Mouse (Mus musculus) midbrain, embryonic 14.5 days (tissue): ENCODE measurements around the gene Cc2d1a. TPM values are rescaled to one million over a fixed set of nuclear protein-coding genes. Genes with fewer than 3 reads are reported as not detected.

Experiments
- ATAC-seq: fragments of 200-750 bp; cut with Nextera tagmentation; 2 replicates; pipeline ENCODE4 v1.8.0; 2017; ENCODE audit warnings: moderate number of reproducible peaks, moderate library complexity; ENCODE audit not compliant: low FRiP score, low TSS enrichment
- DNase-seq: peaks from one replicate; pipeline ENCODE4 v3.0.0-alpha.2; 2015
- H3K27ac ChIP-seq: fragments of 300-500 bp; sonication (generic); replicated peaks from 2 replicates; pipeline ENCODE4 v1.5.1; 2014; ENCODE audit warnings: mild to moderate bottlenecking, low read depth, low read length, moderate library complexity
- H3K27me3 ChIP-seq: fragments of 300-500 bp; sonication (generic); 2 replicates; pipeline ENCODE4 v1.6.1; 2014; ENCODE audit warnings: low read length, control low read depth, mixed read lengths; ENCODE audit not compliant: control insufficient read depth, insufficient read depth
- H3K36me3 ChIP-seq: fragments of 300-500 bp; sonication (generic); 2 replicates; pipeline ENCODE4 v1.6.1; 2014; ENCODE audit warnings: low read length, control low read depth; ENCODE audit not compliant: control insufficient read depth, insufficient read depth
- H3K4me1 ChIP-seq: fragments of 300-500 bp; sonication (generic); 2 replicates; pipeline ENCODE4 v1.6.1; 2014; ENCODE audit warnings: mild to moderate bottlenecking, antibody characterized with exemption, low read length, control low read depth; ENCODE audit not compliant: control insufficient read depth, insufficient read depth
- H3K4me2 ChIP-seq: fragments of 300-500 bp; sonication (generic); 2 replicates; pipeline ENCODE4 v1.6.1; 2014; ENCODE audit warnings: mild to moderate bottlenecking, low read length, moderate library complexity
- H3K4me3 ChIP-seq: fragments of 300-500 bp; sonication (generic); replicated peaks from 2 replicates; pipeline ENCODE4 v1.5.1; 2014; ENCODE audit warnings: low read depth, low read length
- H3K9ac ChIP-seq: fragments of 300-500 bp; sonication (generic); replicated peaks from 2 replicates; pipeline ENCODE4 v1.6.1; 2014; ENCODE audit warnings: mild to moderate bottlenecking, low read length, moderate library complexity
- H3K9me3 ChIP-seq: fragments of 300-500 bp; sonication (generic); 2 replicates; pipeline ENCODE4 v1.6.1; 2016; ENCODE audit warnings: low read length, control low read depth, mixed read lengths; ENCODE audit not compliant: control insufficient read depth
- WGBS: fragments of 180-500 bp; shearing (Covaris S2); extraction: QIAGEN DNeasy Blood & Tissue Kit; methylation state at CpG from one replicate; pipeline ENCODE4 v1.1.7; 2014; 5-methylcytosine and 5-hydroxymethylcytosine counted together
- polyA plus RNA-seq: library from polyadenylated mRNA; unstranded; fragments of >200 nt; fragmentation: Nextera tagmentation; extraction: Ambion mirVana; gene quantifications from 2 replicates; pipeline ENCODE4 v1.2.1, GENCODE M21; 2014

Gene Cc2d1a
- polyA plus RNA-seq, 1 experiment from 2014 or later = 28.9 TPM

- H3K36me3 ChIP-seq = no peaks in the 10 kb centered on the region
- peaks cover 10% of the 10 kb centered on the region for H3K4me1 ChIP-seq
- ATAC-seq (no peak), DNase-seq (no peak)
- H3K4me3 ChIP-seq = no peak overlapping the region
- H3K27ac ChIP-seq = no peak overlapping the region
- 58% methylated on average over 4 of the region's 4 CpGs for WGBS
- H3K9me3 ChIP-seq = no peaks in the 10 kb centered on the region
- H3K27me3 ChIP-seq = no peaks in the 10 kb centered on the region
- no peak overlapping the region for H3K4me2 ChIP-seq
- no peak overlapping the region for H3K9ac ChIP-seq
These were observed 41.9 kb upstream of the Cc2d1a start for GRCm38 (mm10) chr8:84189603-84190002.

- Histone ChIP-seq H3K9ac (no peak overlapping the region), H3K4me1 (peaks cover 16% of the 10 kb centered on the region), H3K4me3 (no peak overlapping the region), H3K9me3 (no peaks in the 10 kb centered on the region), H3K27me3 (no peaks in the 10 kb centered on the region), H3K4me2 (no peak overlapping the region), H3K27ac (no peak overlapping the region), H3K36me3 (no peaks in the 10 kb centered on the region)
- ATAC-seq (no peak), DNase-seq (no peak)
- WGBS = 90% methylated on average over 10 of the region's 10 CpGs
These were observed 40.9 kb upstream of the Cc2d1a start for GRCm38 (mm10) chr8:84188671-84189070.

DNA sequence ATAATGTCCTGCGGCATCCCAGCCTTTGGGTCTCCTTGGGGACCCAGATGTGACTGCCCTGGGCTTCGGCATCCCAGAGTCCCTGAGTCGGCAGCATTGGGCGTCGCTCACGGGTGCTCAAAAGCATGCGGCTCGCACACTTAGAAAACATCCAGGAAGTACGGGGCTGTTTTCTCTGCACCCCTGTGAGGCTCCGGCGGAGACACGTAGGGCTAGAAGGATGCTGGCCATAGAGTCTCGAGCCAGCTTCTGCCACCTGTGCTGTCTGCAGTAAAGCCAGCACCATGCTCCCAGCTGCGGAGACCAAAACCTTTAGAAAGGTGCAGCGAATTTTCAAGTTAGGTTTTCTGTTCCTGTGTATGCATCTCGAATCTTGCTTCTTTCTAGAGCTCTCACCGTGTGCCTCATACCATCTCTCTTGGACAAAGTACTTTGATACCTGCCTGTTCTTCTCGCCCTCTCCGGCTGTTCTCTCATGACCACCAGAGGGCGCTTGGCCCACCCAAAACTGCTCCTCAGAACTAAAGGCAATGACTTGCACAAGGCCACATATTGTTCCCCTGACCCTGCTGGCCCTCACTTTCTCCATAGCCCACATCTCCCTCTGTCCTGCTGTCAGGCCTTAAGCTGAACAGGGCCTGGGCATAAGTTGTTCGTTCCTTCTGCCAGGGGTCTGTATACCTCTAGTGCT lies 39.5 kb upstream of the Cc2d1a start:
- Histone ChIP-seq H3K27me3 (no peaks in the 10 kb centered on the region), H3K4me2 (peak overlapping the region; percentile 52), H3K27ac (0 out of 2 replicates have a peak overlapping the region, but pooled peaks have one; percentile 41), H3K9ac (peak overlapping the region; percentile 29; the same call in 1 of the 2 replicates), H3K36me3 (no peaks in the 10 kb centered on the region), H3K4me1 (peaks cover 24% of the 10 kb centered on the region), H3K4me3 (peak overlapping the region; percentile 20; the same call in 1 of the 2 replicates), H3K9me3 (no peaks in the 10 kb centered on the region)
- ATAC-seq (no peak), DNase-seq (peak; percentile 63)
- 6% methylated on average over 21 of the region's 21 CpGs for WGBS

GRCm38 (mm10) chr8:84186547-84186946 lies 38.8 kb upstream of the Cc2d1a start:
- DNase-seq (peak; percentile 89), ATAC-seq (0 out of 2 replicates have a peak, but pooled peaks have one; percentile 7)
- H3K9me3 ChIP-seq = no peaks in the 10 kb centered on the region
- no peaks in the 10 kb centered on the region for H3K36me3 ChIP-seq
- H3K9ac ChIP-seq = peak overlapping the region; percentile 29; the same call in 1 of the 2 replicates
- H3K4me2 ChIP-seq = peak overlapping the region; percentile 52
- peak overlapping the region; percentile 20; the same call in 1 of the 2 replicates for H3K4me3 ChIP-seq
- H3K4me1 ChIP-seq = peaks cover 30% of the 10 kb centered on the region
- H3K27ac ChIP-seq = no peak overlapping the region
- WGBS = under 1% methylated on average over 12 of the region's 12 CpGs
- no peaks in the 10 kb centered on the region for H3K27me3 ChIP-seq

DNA sequence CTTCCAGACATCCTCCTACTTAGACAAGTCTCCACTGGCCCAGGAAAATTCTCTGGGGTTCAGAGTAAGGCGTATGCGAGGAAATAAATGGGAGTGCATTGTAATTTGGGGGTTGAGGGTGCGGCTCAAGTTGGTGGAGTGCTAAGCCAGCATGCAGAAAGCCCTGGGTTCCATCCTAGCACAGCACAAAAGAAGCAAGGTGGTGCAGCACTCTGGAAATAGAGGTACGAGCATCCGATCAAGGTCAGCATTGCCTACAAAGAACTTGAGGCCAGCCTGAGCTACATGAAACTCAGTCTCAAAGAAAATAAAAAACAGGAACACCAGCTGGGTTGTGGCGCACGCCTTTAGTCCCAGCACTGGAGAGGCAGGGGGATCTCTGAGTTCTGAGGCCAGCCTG lies 37.4 kb upstream of the Cc2d1a start, which contains the start of gene Nanos3:
Gene Nanos3, minus strand, starts transcription at position 101 of the 400 bp plus-strand sequence.
- H3K4me2 ChIP-seq = peak within 1 kb of the TSS; percentile 86
- peak within 1 kb of the TSS; percentile 99 for H3K9ac ChIP-seq
- H3K27ac ChIP-seq = peak within 1 kb of the TSS; percentile 97
- DNase-seq (no peak), ATAC-seq (no peak)
- no peaks in the 10 kb centered on the region for H3K27me3 ChIP-seq
- peaks cover 45% of the 10 kb centered on the region for H3K4me1 ChIP-seq
- 93% methylated on average over 7 of the region's 7 CpGs for WGBS
- no peaks in the 10 kb centered on the region for H3K9me3 ChIP-seq
- no peaks in the 10 kb centered on the region for H3K36me3 ChIP-seq
- peak within 1 kb of the TSS; percentile 88 for H3K4me3 ChIP-seq

GRCm38 (mm10) chr8:84184085-84185043 lies 36.6 kb upstream of the Cc2d1a start:
- DNase-seq = no peak
- H3K36me3 ChIP-seq = no peaks in the 10 kb centered on the region
- H3K27ac ChIP-seq = peak overlapping the region; percentile 97
- 18% methylated on average over 21 of the region's 21 CpGs for WGBS
- H3K4me3 ChIP-seq = peak overlapping the region; percentile 88
- H3K4me1 ChIP-seq = peaks cover 52% of the 10 kb centered on the region
- no peaks in the 10 kb centered on the region for H3K27me3 ChIP-seq
- peak; percentile 5; the same call in 1 of the 2 replicates for ATAC-seq
- H3K4me2 ChIP-seq = peak overlapping the region; percentile 86
- peak overlapping the region; percentile 99 for H3K9ac ChIP-seq
- H3K9me3 ChIP-seq = no peaks in the 10 kb centered on the region

DNA sequence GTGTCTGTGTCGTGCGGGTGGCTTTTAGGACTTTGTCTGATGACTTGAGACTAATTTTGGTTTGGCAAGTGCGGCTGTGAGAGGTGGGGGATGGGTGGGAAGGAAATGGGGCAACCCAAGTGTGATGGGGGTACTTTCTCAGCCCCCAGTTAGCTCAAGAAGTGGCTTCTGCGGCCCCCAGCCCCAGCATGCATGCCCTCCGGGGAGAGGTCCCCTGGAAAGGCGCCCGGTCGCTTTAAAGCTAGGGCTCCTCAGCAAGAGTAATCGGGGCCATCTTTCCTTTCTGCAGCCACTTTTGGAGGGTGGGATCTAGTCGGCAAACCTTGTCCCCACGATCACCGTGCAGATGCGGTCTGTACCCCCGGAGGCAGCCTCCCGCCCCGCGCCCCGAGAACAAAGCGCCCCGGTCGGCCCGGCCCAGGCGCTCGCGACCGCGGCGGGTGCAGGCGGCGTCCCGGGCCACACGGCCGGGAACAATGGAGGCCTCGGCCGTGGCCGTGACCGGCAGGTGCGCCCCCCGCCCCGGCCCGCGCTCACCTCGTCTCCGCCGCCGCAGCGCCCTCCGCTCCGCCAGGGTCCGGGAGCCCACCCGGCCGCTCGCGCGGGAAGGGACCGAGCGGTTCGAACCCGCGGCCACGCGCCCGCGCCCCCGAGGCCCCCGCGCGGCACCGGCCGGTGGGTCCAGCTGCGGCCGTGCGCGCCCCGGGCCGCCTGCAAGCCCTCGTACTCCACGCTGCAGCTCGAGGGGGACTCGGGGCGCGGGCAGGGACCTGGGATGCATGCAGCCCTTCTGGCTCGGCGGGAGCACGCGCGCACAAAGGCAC lies 35.7 kb upstream of the Cc2d1a start:
- ATAC-seq = peak; percentile 51
- peaks cover 60% of the 10 kb centered on the region for H3K4me1 ChIP-seq
- under 1% methylated on average over 72 of the region's 87 CpGs for WGBS

GRCm38 (mm10) chr8:84182833-84183232 lies 35.1 kb upstream of the Cc2d1a start:
- ATAC-seq (peak; percentile 14; the same call in 1 of the 2 replicates), DNase-seq (peak; percentile 37)
- Histone ChIP-seq H3K9me3 (no peaks in the 10 kb centered on the region), H3K4me3 (peak overlapping the region; percentile 88), H3K36me3 (0 out of 2 replicates have a peak, but pooled peaks cover 4% of the 10 kb centered on the region), H3K27me3 (no peaks in the 10 kb centered on the region), H3K9ac (peak overlapping the region; percentile 99), H3K4me1 (peaks cover 62% of the 10 kb centered on the region), H3K4me2 (peak overlapping the region; percentile 86), H3K27ac (peak overlapping the region; percentile 97)
- 44% methylated on average over 4 of the region's 4 CpGs for WGBS

More for the DNA sequence above, 35.7 kb upstream of the Cc2d1a start:
- H3K4me2 ChIP-seq = peak overlapping the region; percentile 86
- peak overlapping the region; percentile 99 for H3K9ac ChIP-seq
- peak overlapping the region; percentile 88 for H3K4me3 ChIP-seq
- H3K27me3 ChIP-seq = no peaks in the 10 kb centered on the region
- H3K36me3 ChIP-seq = 0 out of 2 replicates have a peak, but pooled peaks cover 2% of the 10 kb centered on the region
- H3K27ac ChIP-seq = peak overlapping the region; percentile 97
- DNase-seq = peak; percentile 83
- H3K9me3 ChIP-seq = no peaks in the 10 kb centered on the region
